Mouse (Mus musculus): ENCODE measurements around the gene Sult2b1.

DNA sequence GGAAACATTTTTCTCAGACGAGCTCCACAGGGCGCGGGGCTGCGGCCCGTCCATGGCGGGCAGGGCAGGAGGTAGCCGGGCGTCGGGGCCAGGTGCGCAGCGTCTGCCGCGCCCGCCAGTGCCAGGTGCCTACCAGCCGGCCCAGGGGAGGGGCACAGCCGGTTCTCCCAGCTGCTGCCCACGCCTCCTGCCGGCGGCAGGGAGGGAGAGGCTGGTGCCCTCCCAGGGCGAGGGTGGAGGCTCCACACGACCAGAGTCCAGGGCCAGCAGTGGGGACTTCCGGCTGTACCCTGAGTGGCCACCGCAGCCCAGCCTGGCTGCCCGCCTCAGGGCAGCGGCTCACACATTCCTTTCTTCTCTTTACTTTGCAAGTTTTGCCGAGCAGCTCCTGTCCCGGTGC, 25.1 kb downstream of the Sult2b1 start:
- TF ChIP-seq CTCF (IDR thresholded peaks at IDR 0.05) (no peak), POLR2A (IDR thresholded peaks at IDR 0.05; ENCODE audit: insufficient read depth, low read depth, low read length) (no peak), EP300 (IDR thresholded peaks at IDR 0.05; ENCODE audit: insufficient read depth, low read depth, low read length) (no peak)
